Mouse (Mus musculus) spleen, adult 2 months (tissue): ENCODE results near the gene Fut8. TPM values are rescaled to one million over a fixed set of nuclear protein-coding genes. Genes with fewer than 3 reads are reported as not detected.

Source experiments
- DNase-seq, 2 experiments: peaks; one replicate each; pipeline versions ENCODE4 v3.0.0 to v3.0.0-alpha.2; 2012 to 2021; ENCODE audit warnings: low spot score in 2 of 2, low read depth in 1 of 2
- H3K27ac ChIP-seq: fragments of 200-500 bp; 2 replicates; pipeline ENCODE4 v1.5.1; 2012; ENCODE audit warnings: low read length, inconsistent platforms; ENCODE audit not compliant: insufficient read depth
- H3K27me3 ChIP-seq: fragments of 200-500 bp; 2 replicates; pipeline ENCODE4 v1.6.1; 2012; ENCODE audit warnings: mild to moderate bottlenecking, moderate library complexity, low read length, inconsistent platforms; ENCODE audit not compliant: control insufficient read depth, insufficient read depth
- H3K36me3 ChIP-seq: fragments of 200-500 bp; 2 replicates; pipeline ENCODE4 v1.6.1; 2012; ENCODE audit warnings: mild to moderate bottlenecking, low read length, inconsistent platforms; ENCODE audit not compliant: control insufficient read depth, insufficient read depth
- H3K4me1 ChIP-seq: fragments of 200-500 bp; 2 replicates; pipeline ENCODE4 v1.6.1; 2011; ENCODE audit warnings: inconsistent platforms; ENCODE audit not compliant: control insufficient read depth, insufficient read depth, insufficient read length
- H3K4me3 ChIP-seq: fragments of 200-500 bp; 2 replicates; pipeline ENCODE4 v1.5.1; 2011; ENCODE audit warnings: mild to moderate bottlenecking, inconsistent platforms; ENCODE audit not compliant: insufficient read depth, insufficient read length; ENCODE audit errors: extremely low read depth
- CTCF ChIP-seq: fragments of 200-500 bp; IDR thresholded peaks from 2 replicates; pipeline ENCODE4 v1.5.1; 2011; ENCODE audit warnings: mild to moderate bottlenecking, inconsistent platforms; ENCODE audit not compliant: insufficient read depth, insufficient read length, insufficient replicate concordance; ENCODE audit errors: extremely low read depth
- POLR2A ChIP-seq: fragments of 200-500 bp; IDR thresholded peaks from 2 replicates; pipeline ENCODE4 v1.6.1; 2011; ENCODE audit warnings: low read depth, low read length, inconsistent platforms
- WGBS: fragments of 180-500 bp; shearing (Covaris S2); methylation state at CpG from one replicate; pipeline ENCODE4 v1.1.7; 2018; 5-methylcytosine and 5-hydroxymethylcytosine counted together
- polyA plus RNA-seq: library from polyadenylated mRNA; depleted of rRNA; stranded (reverse); fragments of >200 nt; gene quantifications from 2 replicates; pipeline ENCODE4 v1.2.3, GENCODE M21; 2012

Fut8 gene
- polyA plus RNA-seq, 1 experiment = 4.0 TPM

GRCm38 (mm10) chr12:77235958-77236357, 2.0 kb upstream of the Fut8 start:
- H3K4me3 ChIP-seq = no peak overlapping the region
- H3K36me3 ChIP-seq = no peaks in the 10 kb centered on the region
- no peak overlapping the region for H3K27ac ChIP-seq
- H3K27me3 ChIP-seq = no peaks in the 10 kb centered on the region
- TF ChIP-seq POLR2A = no peak
- TF ChIP-seq CTCF = no peak
- WGBS = 80% methylated on average over 4 of the region's 4 CpGs
- no peak for DNase-seq
- H3K4me1 ChIP-seq = peaks cover 3% of the 10 kb centered on the region; the same call in 1 of the 2 replicates

- 2% methylated on average over 88 of the region's 120 CpGs for WGBS
- H3K27ac ChIP-seq = peak overlapping the region; percentile 79
- peak overlapping the region; percentile 91 for H3K4me3 ChIP-seq
- peak; percentile 15; the same call in 1 of the 2 replicates for TF ChIP-seq CTCF
- peak; percentile 72 for TF ChIP-seq POLR2A
- peaks cover 3% of the 10 kb centered on the region; the same call in 1 of the 2 replicates for H3K4me1 ChIP-seq
- no peaks in the 10 kb centered on the region for H3K36me3 ChIP-seq
- peak; percentile 73 to 86 for DNase-seq
- no peaks in the 10 kb centered on the region for H3K27me3 ChIP-seq
Measured at GRCm38 (mm10) chr12:77238531-77239389, 835 bp downstream of the Fut8 start.

GRCm38 (mm10) chr12:77239390-77240061, 1.6 kb downstream of the Fut8 start:
- WGBS = 1% methylated on average over 29 of the region's 29 CpGs
- H3K27me3 ChIP-seq = no peaks in the 10 kb centered on the region
- TF ChIP-seq POLR2A (no peak), CTCF (no peak)
- DNase-seq = peak in 1 of 2 experiments; percentile 30
- H3K27ac ChIP-seq = peak overlapping the region; percentile 71; the same call in 1 of the 2 replicates
- H3K4me3 ChIP-seq = peak overlapping the region; percentile 91
- H3K36me3 ChIP-seq = no peaks in the 10 kb centered on the region
- H3K4me1 ChIP-seq = peaks cover 3% of the 10 kb centered on the region; the same call in 1 of the 2 replicates

GRCm38 (mm10) chr12:77240372-77240771, 2.4 kb downstream of the Fut8 start:
- peaks cover 3% of the 10 kb centered on the region; the same call in 1 of the 2 replicates for H3K4me1 ChIP-seq
- H3K4me3 ChIP-seq = peak overlapping the region; percentile 8; the same call in 1 of the 2 replicates
- no peak for DNase-seq
- WGBS = 11% methylated on average over 6 of the region's 6 CpGs
- H3K27ac ChIP-seq = no peak overlapping the region
- H3K27me3 ChIP-seq = no peaks in the 10 kb centered on the region
- TF ChIP-seq POLR2A (no peak), CTCF (no peak)
- no peaks in the 10 kb centered on the region for H3K36me3 ChIP-seq

- Histone ChIP-seq H3K4me3 (no peak overlapping the region), H3K27me3 (no peaks in the 10 kb centered on the region), H3K27ac (no peak overlapping the region), H3K4me1 (peaks cover 3% of the 10 kb centered on the region; the same call in 1 of the 2 replicates), H3K36me3 (no peaks in the 10 kb centered on the region)
- DNase-seq = peak; percentile 26 to 43
- 19% methylated on average over 1 of the region's 1 CpGs for WGBS
- no peak for TF ChIP-seq POLR2A
- no peak for TF ChIP-seq CTCF
Measured at GRCm38 (mm10) chr12:77240839-77241238, 2.9 kb downstream of the Fut8 start.

- DNase-seq = peak; percentile 21 to 24
Measured at GRCm38 (mm10) chr12:77262650-77263049, 24.7 kb downstream of the Fut8 start.

GRCm38 (mm10) chr12:77263816-77264215, 25.9 kb downstream of the Fut8 start:
- H3K4me3 ChIP-seq = no peak overlapping the region
- H3K36me3 ChIP-seq = no peaks in the 10 kb centered on the region
- no peak overlapping the region for H3K27ac ChIP-seq
- no peaks in the 10 kb centered on the region for H3K4me1 ChIP-seq
- TF ChIP-seq POLR2A = no peak
- no peak for TF ChIP-seq CTCF
- H3K27me3 ChIP-seq = no peaks in the 10 kb centered on the region
- WGBS = 90% methylated on average over 2 of the region's 2 CpGs
- no peak for DNase-seq

More at GRCm38 (mm10) chr12:77262650-77263049, 24.7 kb downstream of the Fut8 start:
- no peak overlapping the region for H3K27ac ChIP-seq
- H3K4me1 ChIP-seq = no peaks in the 10 kb centered on the region
- no peak overlapping the region for H3K4me3 ChIP-seq
- no peaks in the 10 kb centered on the region for H3K36me3 ChIP-seq
- H3K27me3 ChIP-seq = no peaks in the 10 kb centered on the region
- no peak for TF ChIP-seq POLR2A
- no peak for TF ChIP-seq CTCF
